Mouse (Mus musculus): Measurements from ENCODE around the gene Rbm45. TPM values are rescaled to one million over a fixed set of nuclear protein-coding genes. Genes with fewer than 3 reads are reported as not detected.
A peak's percentile ranks its signal among the peaks of the same experiment; 100 is the strongest.

Rbm45 gene
- polyA plus RNA-seq (2015; fragmentation: Nextera tagmentation; extraction: Ambion mirVana), result 12.3 and 12.6 TPM in 2 replicates

GRCm38 (mm10) chr2:76369821-76370655 lies at the start of gene Rbm45:
Rbm45 (plus strand) TSS chr2:76369984.
- Histone ChIP-seq H3K4me1 (peaks cover 5% of the 10 kb centered on the region), H3K9me3 (no peaks in the 10 kb centered on the region), H3K27me3 (no peaks in the 10 kb centered on the region), H3K27ac (no peak within 1 kb of the TSS; the same call in 1 of the 2 replicates), H3K9ac (peak within 1 kb of the TSS; percentile 71), H3K4me3 (peak within 1 kb of the TSS; percentile 86), H3K36me3 (peaks cover 19% of the 10 kb centered on the region), H3K4me2 (peak within 1 kb of the TSS; percentile 95)
- WGBS, result under 1% methylated on average over 61 of the region's 61 CpGs
- peak; percentile 85 for ATAC-seq (ENCODE audit: borderline replicate concordance, extremely low read depth, low FRiP score, low TSS enrichment)

GRCm38 (mm10) chr2:76320336-76320735 lies 49.4 kb upstream of the Rbm45 start:
- no peak overlapping the region for H3K27ac ChIP-seq
- no peaks in the 10 kb centered on the region for H3K4me1 ChIP-seq
- 83% methylated on average over 6 of the region's 6 CpGs for WGBS
- no peaks in the 10 kb centered on the region for H3K36me3 ChIP-seq
- no peak overlapping the region for H3K4me2 ChIP-seq
- no peak for ATAC-seq (ENCODE audit: borderline replicate concordance, extremely low read depth, low FRiP score, low TSS enrichment)
- no peaks in the 10 kb centered on the region for H3K9me3 ChIP-seq
- H3K27me3 ChIP-seq, result no peaks in the 10 kb centered on the region
- H3K9ac ChIP-seq, result no peak overlapping the region
- H3K4me3 ChIP-seq, result no peak overlapping the region

- no peaks in the 10 kb centered on the region for H3K4me1 ChIP-seq
- no peak overlapping the region for H3K4me2 ChIP-seq
- H3K9ac ChIP-seq, result no peak overlapping the region
- H3K27ac ChIP-seq, result no peak overlapping the region
- H3K9me3 ChIP-seq, result no peaks in the 10 kb centered on the region
- no peak overlapping the region for H3K4me3 ChIP-seq
- H3K27me3 ChIP-seq, result no peaks in the 10 kb centered on the region
- 79% methylated on average over 21 of the region's 21 CpGs for WGBS
- ATAC-seq (ENCODE audit: borderline replicate concordance, extremely low read depth, low FRiP score, low TSS enrichment), result no peak
- H3K36me3 ChIP-seq, result no peaks in the 10 kb centered on the region
Observed at GRCm38 (mm10) chr2:76323185-76323875, 46.5 kb upstream of the Rbm45 start.

- Histone ChIP-seq H3K27me3 (no peaks in the 10 kb centered on the region), H3K36me3 (no peaks in the 10 kb centered on the region), H3K9ac (no peak overlapping the region), H3K4me2 (no peak overlapping the region), H3K9me3 (no peaks in the 10 kb centered on the region), H3K4me3 (no peak overlapping the region), H3K4me1 (no peaks in the 10 kb centered on the region), H3K27ac (no peak overlapping the region)
- ATAC-seq (ENCODE audit: borderline replicate concordance, extremely low read depth, low FRiP score, low TSS enrichment), result no peak
- WGBS, result 72% methylated on average over 5 of the region's 5 CpGs
Observed at GRCm38 (mm10) chr2:76324463-76324862, 45.3 kb upstream of the Rbm45 start.

- no peak for ATAC-seq (ENCODE audit: borderline replicate concordance, extremely low read depth, low FRiP score, low TSS enrichment)
Observed at GRCm38 (mm10) chr2:76326161-76326560, 43.6 kb upstream of the Rbm45 start.

GRCm38 (mm10) chr2:76330081-76330480 lies 39.7 kb upstream of the Rbm45 start:
- WGBS, result 79% methylated on average over 5 of the region's 5 CpGs
- H3K27ac ChIP-seq, result no peak overlapping the region
- no peak overlapping the region for H3K4me2 ChIP-seq
- H3K9ac ChIP-seq, result no peak overlapping the region
- H3K4me3 ChIP-seq, result no peak overlapping the region
- ATAC-seq (ENCODE audit: borderline replicate concordance, extremely low read depth, low FRiP score, low TSS enrichment), result no peak
- H3K4me1 ChIP-seq, result no peaks in the 10 kb centered on the region
- no peaks in the 10 kb centered on the region for H3K36me3 ChIP-seq
- no peaks in the 10 kb centered on the region for H3K27me3 ChIP-seq
- no peaks in the 10 kb centered on the region for H3K9me3 ChIP-seq

More at GRCm38 (mm10) chr2:76326161-76326560, 43.6 kb upstream of the Rbm45 start:
- 86% methylated on average over 3 of the region's 3 CpGs for WGBS
- Histone ChIP-seq H3K4me3 (no peak overlapping the region), H3K27me3 (no peaks in the 10 kb centered on the region), H3K9me3 (no peaks in the 10 kb centered on the region), H3K36me3 (no peaks in the 10 kb centered on the region), H3K4me2 (no peak overlapping the region), H3K9ac (no peak overlapping the region), H3K27ac (no peak overlapping the region), H3K4me1 (no peaks in the 10 kb centered on the region)

- H3K4me1 ChIP-seq, result no peaks in the 10 kb centered on the region
- 60% methylated on average over 11 of the region's 11 CpGs for WGBS
- H3K36me3 ChIP-seq, result no peaks in the 10 kb centered on the region
- H3K27me3 ChIP-seq, result no peaks in the 10 kb centered on the region
- H3K9me3 ChIP-seq, result no peaks in the 10 kb centered on the region
- no peak overlapping the region for H3K9ac ChIP-seq
- no peak overlapping the region for H3K4me2 ChIP-seq
- no peak overlapping the region for H3K27ac ChIP-seq
- ATAC-seq (ENCODE audit: borderline replicate concordance, extremely low read depth, low FRiP score, low TSS enrichment), result no peak
- H3K4me3 ChIP-seq, result no peak overlapping the region
Observed at GRCm38 (mm10) chr2:76332161-76332805, 37.5 kb upstream of the Rbm45 start.

- Histone ChIP-seq H3K36me3 (no peaks in the 10 kb centered on the region), H3K4me3 (no peak overlapping the region), H3K27me3 (0 out of 2 replicates have a peak, but pooled peaks cover 10% of the 10 kb centered on the region), H3K9me3 (no peaks in the 10 kb centered on the region), H3K4me1 (0 out of 2 replicates have a peak, but pooled peaks cover 3% of the 10 kb centered on the region), H3K4me2 (no peak overlapping the region), H3K9ac (no peak overlapping the region), H3K27ac (no peak overlapping the region)
- ATAC-seq (ENCODE audit: borderline replicate concordance, extremely low read depth, low FRiP score, low TSS enrichment), result no peak
- 78% methylated on average over 5 of the region's 5 CpGs for WGBS
Observed at GRCm38 (mm10) chr2:76334596-76334995, 35.2 kb upstream of the Rbm45 start.

GRCm38 (mm10) chr2:76338215-76339156 lies 31.3 kb upstream of the Rbm45 start, which contains the start of gene Pde11a:
Pde11a (minus strand) TSS chr2:76338774.
- Histone ChIP-seq H3K36me3 (no peaks in the 10 kb centered on the region), H3K4me2 (peak within 1 kb of the TSS; percentile 93), H3K27ac (no peak within 1 kb of the TSS), H3K9ac (peak within 1 kb of the TSS; percentile 7; the same call in 1 of the 2 replicates), H3K4me3 (peak within 1 kb of the TSS; percentile 45), H3K9me3 (no peaks in the 10 kb centered on the region), H3K27me3 (0 out of 2 replicates have a peak, but pooled peaks cover 10% of the 10 kb centered on the region), H3K4me1 (0 out of 2 replicates have a peak, but pooled peaks cover 3% of the 10 kb centered on the region)
- WGBS, result 15% methylated on average over 41 of the region's 41 CpGs
- peak; percentile 52; the same call in 1 of the 2 replicates for ATAC-seq (ENCODE audit: borderline replicate concordance, extremely low read depth, low FRiP score, low TSS enrichment)

GRCm38 (mm10) chr2:76342146-76342545 lies 27.6 kb upstream of the Rbm45 start:
- H3K4me3 ChIP-seq, result no peak overlapping the region
- no peak for ATAC-seq (ENCODE audit: borderline replicate concordance, extremely low read depth, low FRiP score, low TSS enrichment)
- H3K9ac ChIP-seq, result no peak overlapping the region
- H3K36me3 ChIP-seq, result no peaks in the 10 kb centered on the region
- no peak overlapping the region for H3K27ac ChIP-seq
- H3K4me2 ChIP-seq, result no peak overlapping the region
- no peaks in the 10 kb centered on the region for H3K9me3 ChIP-seq
- 80% methylated on average over 9 of the region's 9 CpGs for WGBS
- H3K27me3 ChIP-seq, result 0 out of 2 replicates have a peak, but pooled peaks cover 10% of the 10 kb centered on the region
- 0 out of 2 replicates have a peak, but pooled peaks cover 3% of the 10 kb centered on the region for H3K4me1 ChIP-seq

- WGBS, result 72% methylated on average over 6 of the region's 6 CpGs
- no peak overlapping the region for H3K9ac ChIP-seq
- H3K4me1 ChIP-seq, result no peaks in the 10 kb centered on the region
- no peaks in the 10 kb centered on the region for H3K27me3 ChIP-seq
- H3K4me2 ChIP-seq, result no peak overlapping the region
- H3K9me3 ChIP-seq, result no peaks in the 10 kb centered on the region
- H3K36me3 ChIP-seq, result no peaks in the 10 kb centered on the region
- ATAC-seq (ENCODE audit: borderline replicate concordance, extremely low read depth, low FRiP score, low TSS enrichment), result no peak
- H3K27ac ChIP-seq, result no peak overlapping the region
- no peak overlapping the region for H3K4me3 ChIP-seq
Observed at GRCm38 (mm10) chr2:76347839-76348238, 21.9 kb upstream of the Rbm45 start.

Measured in lung, embryonic 15.5 days (tissue).